Mouse (Mus musculus) heart, embryonic 11.5 days (tissue): ENCODE data around the gene Litaf. TPM values are rescaled to one million over a fixed set of nuclear protein-coding genes. Genes with fewer than 3 reads are reported as not detected.

ENCODE experiments used
- ATAC-seq: fragments of 200-750 bp; cut with Nextera tagmentation; replicated peaks from 2 replicates; pipeline ENCODE4 v1.8.0; 2017; ENCODE audit warnings: moderate library complexity; ENCODE audit not compliant: insufficient number of reproducible peaks, low FRiP score, low TSS enrichment
- H3K27ac ChIP-seq: fragments of 300-500 bp; sonication (generic); 2 replicates; pipeline ENCODE4 v1.5.1; 2014; ENCODE audit warnings: mild to moderate bottlenecking, low read depth, low read length
- H3K27me3 ChIP-seq: fragments of 300-500 bp; sonication (generic); 2 replicates; pipeline ENCODE4 v1.6.1; 2014; ENCODE audit warnings: mild to moderate bottlenecking, low read length, mixed read lengths; ENCODE audit not compliant: control insufficient read depth, insufficient read depth
- H3K36me3 ChIP-seq: fragments of 300-500 bp; sonication (generic); 2 replicates; pipeline ENCODE4 v1.6.1; 2014; ENCODE audit warnings: mild to moderate bottlenecking, low read length, moderate library complexity, mixed read lengths; ENCODE audit not compliant: control insufficient read depth, insufficient read depth
- H3K4me1 ChIP-seq: fragments of 300-500 bp; sonication (generic); 2 replicates; pipeline ENCODE4 v1.6.1; 2014; ENCODE audit warnings: low read length; ENCODE audit not compliant: control insufficient read depth, insufficient read depth
- H3K4me2 ChIP-seq: fragments of 300-500 bp; sonication (generic); 2 replicates; pipeline ENCODE4 v1.6.1; 2014; ENCODE audit warnings: mild to moderate bottlenecking, moderate library complexity
- H3K4me3 ChIP-seq: fragments of 300-500 bp; sonication (generic); 2 replicates; pipeline ENCODE4 v1.5.1; 2014; ENCODE audit warnings: low read depth, low read length
- H3K9ac ChIP-seq: fragments of 300-500 bp; sonication (generic); 2 replicates; pipeline ENCODE4 v1.6.1; 2014; ENCODE audit warnings: mild to moderate bottlenecking, low read depth, low read length, moderate library complexity
- H3K9me3 ChIP-seq: fragments of 300-500 bp; sonication (generic); replicated peaks from 2 replicates; pipeline ENCODE4 v1.6.1; 2016; ENCODE audit warnings: low read length; ENCODE audit not compliant: control insufficient read depth
- WGBS: fragments of 180-500 bp; shearing (Covaris S2); extraction: QIAGEN DNeasy Blood & Tissue Kit; methylation state at CpG from one replicate; pipeline ENCODE4 v1.1.7; 2014; ENCODE audit not compliant: insufficient replicate concordance; 5-methylcytosine and 5-hydroxymethylcytosine counted together
- polyA plus RNA-seq: library from polyadenylated mRNA; unstranded; fragments of >200 nt; fragmentation: Nextera tagmentation; extraction: Ambion mirVana; gene quantifications from 2 replicates; pipeline ENCODE4 v1.2.1, GENCODE M21; 2014

Litaf gene
- polyA plus RNA-seq, 1 experiment from 2014 or later = 63.8 TPM

DNA sequence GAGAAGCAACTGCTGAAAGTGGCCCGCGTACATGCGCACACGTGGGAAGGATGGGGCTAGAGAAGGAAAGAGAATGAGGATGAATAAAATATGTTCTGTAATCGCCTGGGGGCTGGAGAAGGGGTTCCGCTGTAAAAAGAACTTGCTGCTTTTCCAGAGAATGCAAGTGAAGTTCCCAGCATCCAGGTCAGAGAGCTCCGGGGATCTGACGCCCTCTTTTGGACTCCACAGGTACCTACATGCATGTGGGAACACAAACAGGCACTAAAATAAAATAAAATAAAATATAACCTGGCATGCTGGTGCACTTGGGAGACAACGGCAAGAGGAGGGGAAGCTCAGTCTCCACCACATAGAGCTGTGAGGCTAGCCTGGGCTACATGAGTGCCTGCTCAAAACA is 67.7 kb downstream of the Litaf start:
- 72% methylated on average over 9 of the region's 9 CpGs for WGBS
- Histone ChIP-seq H3K4me2 (no peak overlapping the region), H3K9ac (no peak overlapping the region), H3K4me3 (no peak overlapping the region), H3K4me1 (0 out of 2 replicates have a peak, but pooled peaks cover 2% of the 10 kb centered on the region), H3K36me3 (no peaks in the 10 kb centered on the region), H3K27me3 (no peaks in the 10 kb centered on the region), H3K9me3 (no peaks in the 10 kb centered on the region), H3K27ac (no peak overlapping the region)
- ATAC-seq = no peak

DNA sequence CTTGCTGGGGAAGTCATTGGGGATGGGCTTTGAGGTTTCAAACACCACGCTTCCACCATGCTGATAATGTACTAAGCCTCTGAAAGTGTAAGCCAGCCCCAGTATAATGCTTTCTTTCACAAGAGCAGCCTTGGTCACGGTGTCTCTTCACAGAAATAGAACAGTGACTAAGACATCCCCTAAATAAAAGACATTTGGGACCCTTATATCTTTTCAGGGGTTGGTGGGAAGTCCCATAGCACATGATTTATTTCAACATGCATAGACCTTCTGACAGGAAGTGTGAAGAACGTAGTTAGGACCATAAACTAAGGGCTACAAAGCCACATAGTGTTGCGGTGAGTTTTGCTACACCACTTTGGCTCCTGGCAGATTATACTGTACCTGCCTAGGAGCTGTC is 69.4 kb downstream of the Litaf start:
- Histone ChIP-seq H3K36me3 (no peaks in the 10 kb centered on the region), H3K4me1 (0 out of 2 replicates have a peak, but pooled peaks cover 2% of the 10 kb centered on the region), H3K4me2 (no peak overlapping the region), H3K9me3 (no peaks in the 10 kb centered on the region), H3K27me3 (no peaks in the 10 kb centered on the region), H3K9ac (no peak overlapping the region), H3K27ac (no peak overlapping the region), H3K4me3 (no peak overlapping the region)
- ATAC-seq = no peak
- 81% methylated on average over 4 of the region's 4 CpGs for WGBS

DNA sequence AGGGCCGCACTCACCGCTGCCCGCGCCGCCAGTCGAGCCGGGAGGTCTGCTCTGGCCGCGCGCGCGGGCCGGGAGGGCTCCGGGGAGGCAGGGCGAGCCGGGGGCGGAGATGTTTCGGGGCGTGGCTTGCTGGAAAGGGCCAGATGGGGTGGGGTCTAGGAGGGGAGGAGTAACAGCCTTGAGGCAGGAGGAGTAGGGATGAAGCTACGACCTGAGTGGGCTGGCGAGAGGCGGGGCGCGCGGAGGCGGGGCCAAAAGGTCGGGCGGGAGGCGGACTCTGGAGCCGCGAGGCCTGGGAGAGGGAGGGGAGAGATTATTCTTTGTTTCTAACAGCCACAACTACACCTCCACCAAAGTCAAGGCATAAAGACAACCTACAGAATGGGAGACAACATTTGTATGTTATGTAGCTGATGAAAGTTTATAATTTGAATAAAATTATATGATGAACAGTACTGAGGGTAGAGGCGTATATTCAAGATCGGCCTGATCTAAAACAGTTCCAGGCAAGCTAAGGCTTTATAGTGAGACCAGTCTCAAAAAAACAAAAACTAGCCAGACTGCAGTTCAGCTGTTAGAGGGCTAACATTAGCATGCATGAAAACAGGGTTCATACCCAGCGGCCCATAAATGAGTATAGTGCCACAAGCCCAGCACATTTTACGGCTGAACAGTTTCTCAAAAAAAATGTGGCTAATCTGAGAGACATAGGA is 72.8 kb downstream of the Litaf start:
- Histone ChIP-seq H3K4me1 (0 out of 2 replicates have a peak, but pooled peaks cover 2% of the 10 kb centered on the region), H3K9me3 (no peaks in the 10 kb centered on the region), H3K9ac (peak overlapping the region; percentile 89), H3K27ac (peak overlapping the region; percentile 75), H3K27me3 (no peaks in the 10 kb centered on the region), H3K4me3 (peak overlapping the region; percentile 74), H3K36me3 (0 out of 2 replicates have a peak, but pooled peaks cover 2% of the 10 kb centered on the region), H3K4me2 (peak overlapping the region; percentile 82)
- WGBS = 9% methylated on average over 35 of the region's 35 CpGs
- ATAC-seq = peak; percentile 96

DNA sequence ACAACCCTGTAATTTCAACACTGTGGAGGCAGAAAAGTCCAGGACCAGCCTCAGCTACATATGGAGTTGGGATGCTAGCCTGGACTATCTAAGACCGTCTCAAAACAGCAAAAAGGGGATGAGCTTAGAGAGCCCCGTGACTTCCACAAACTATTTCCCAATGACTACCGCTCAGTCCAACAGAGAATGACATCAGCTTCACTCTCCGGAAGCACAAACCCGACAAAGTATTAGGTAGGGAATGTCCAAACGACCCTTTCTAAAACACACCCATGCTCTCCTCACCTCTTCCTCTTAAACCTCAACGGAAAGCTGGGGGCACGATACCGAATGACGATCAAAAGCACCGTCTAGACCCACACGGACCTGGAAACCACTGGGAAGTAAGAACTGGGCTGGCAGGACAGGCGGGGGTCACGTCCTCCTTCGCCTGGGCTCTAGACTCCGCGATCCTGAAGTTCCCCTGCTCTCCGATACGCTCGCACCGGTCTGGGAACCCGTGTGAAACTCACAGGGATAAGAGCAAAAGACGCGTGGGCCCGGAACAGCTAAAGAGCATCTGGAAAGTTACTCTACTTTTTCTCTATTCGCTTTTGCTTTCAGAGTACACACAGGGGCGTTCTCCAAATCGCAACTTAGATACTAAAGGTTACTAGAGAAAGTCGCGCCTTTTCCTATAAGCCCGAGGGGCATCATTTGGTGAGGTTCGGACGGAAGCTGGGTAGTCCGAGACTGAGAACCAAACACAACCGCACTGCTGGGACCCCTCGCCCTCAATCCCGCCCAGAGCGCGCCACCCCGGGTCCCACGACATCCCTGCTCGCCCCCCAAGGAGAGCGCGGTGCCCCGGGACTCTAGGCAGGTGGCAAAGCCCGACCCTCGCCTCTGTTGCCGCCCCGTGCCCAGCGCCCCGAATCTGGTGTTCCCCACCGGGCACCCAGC is 73.6 kb downstream of the Litaf start:
- H3K4me3 ChIP-seq = peak overlapping the region; percentile 74
- 0 out of 2 replicates have a peak, but pooled peaks cover 2% of the 10 kb centered on the region for H3K4me1 ChIP-seq
- H3K27me3 ChIP-seq = no peaks in the 10 kb centered on the region
- 1% methylated on average over 52 of the region's 52 CpGs for WGBS
- H3K9me3 ChIP-seq = no peaks in the 10 kb centered on the region
- H3K27ac ChIP-seq = peak overlapping the region; percentile 75
- 0 out of 2 replicates have a peak, but pooled peaks cover 2% of the 10 kb centered on the region for H3K36me3 ChIP-seq
- peak overlapping the region; percentile 89 for H3K9ac ChIP-seq
- peak overlapping the region; percentile 82 for H3K4me2 ChIP-seq
- ATAC-seq = peak; percentile 34

DNA sequence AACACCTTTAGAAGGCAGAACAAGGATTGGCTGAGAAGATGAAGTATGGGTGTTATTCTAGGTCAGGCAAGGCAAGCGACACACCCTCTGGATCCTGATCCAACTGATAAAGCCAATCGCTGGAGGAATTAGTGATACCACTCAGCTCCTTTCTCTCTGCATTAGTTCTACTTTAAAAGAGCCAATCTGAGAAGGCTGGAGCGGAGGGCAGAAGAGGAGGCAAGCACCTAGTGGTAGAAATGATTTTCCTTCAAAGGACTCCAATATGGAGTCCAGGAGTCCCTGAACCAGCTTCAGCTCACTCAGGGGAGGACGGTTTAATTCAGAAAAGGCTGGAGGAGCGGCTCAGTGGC is 74.2 kb downstream of the Litaf start:
- 47% methylated on average over 5 of the region's 5 CpGs for WGBS

DNA sequence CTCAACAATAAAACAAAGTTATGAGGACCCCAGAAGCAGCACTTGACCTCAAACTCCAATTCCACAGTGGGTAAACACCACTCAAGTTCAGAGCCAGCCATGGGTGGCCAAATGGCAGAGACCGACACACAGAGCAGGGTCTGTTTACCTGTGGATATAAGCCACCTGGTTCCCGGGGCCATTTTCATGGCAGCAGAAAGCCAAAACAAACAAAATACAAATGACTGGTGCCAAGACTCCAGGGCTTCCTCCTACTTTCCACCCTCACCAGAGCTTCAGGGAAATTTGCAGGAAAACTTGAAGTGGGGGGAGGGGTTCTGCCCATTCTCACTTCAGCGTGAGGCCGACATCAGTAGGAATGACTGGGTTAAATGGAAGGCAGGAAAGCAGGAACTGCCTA is 75.2 kb downstream of the Litaf start:
- Histone ChIP-seq H3K36me3 (0 out of 2 replicates have a peak, but pooled peaks cover 2% of the 10 kb centered on the region), H3K4me2 (no peak overlapping the region), H3K9ac (no peak overlapping the region), H3K4me3 (no peak overlapping the region), H3K4me1 (0 out of 2 replicates have a peak, but pooled peaks cover 2% of the 10 kb centered on the region), H3K9me3 (no peaks in the 10 kb centered on the region), H3K27me3 (no peaks in the 10 kb centered on the region), H3K27ac (no peak overlapping the region)
- no peak for ATAC-seq
- WGBS = 57% methylated on average over 4 of the region's 4 CpGs

More for the DNA sequence above, 74.2 kb downstream of the Litaf start:
- peak overlapping the region; percentile 74 for H3K4me3 ChIP-seq
- H3K9me3 ChIP-seq = no peaks in the 10 kb centered on the region
- H3K4me2 ChIP-seq = peak overlapping the region; percentile 82
- 0 out of 2 replicates have a peak, but pooled peaks cover 2% of the 10 kb centered on the region for H3K4me1 ChIP-seq
- no peak for ATAC-seq
- no peaks in the 10 kb centered on the region for H3K27me3 ChIP-seq
- H3K27ac ChIP-seq = no peak overlapping the region
- 0 out of 2 replicates have a peak, but pooled peaks cover 2% of the 10 kb centered on the region for H3K36me3 ChIP-seq
- peak overlapping the region; percentile 89; the same call in 1 of the 2 replicates for H3K9ac ChIP-seq

DNA sequence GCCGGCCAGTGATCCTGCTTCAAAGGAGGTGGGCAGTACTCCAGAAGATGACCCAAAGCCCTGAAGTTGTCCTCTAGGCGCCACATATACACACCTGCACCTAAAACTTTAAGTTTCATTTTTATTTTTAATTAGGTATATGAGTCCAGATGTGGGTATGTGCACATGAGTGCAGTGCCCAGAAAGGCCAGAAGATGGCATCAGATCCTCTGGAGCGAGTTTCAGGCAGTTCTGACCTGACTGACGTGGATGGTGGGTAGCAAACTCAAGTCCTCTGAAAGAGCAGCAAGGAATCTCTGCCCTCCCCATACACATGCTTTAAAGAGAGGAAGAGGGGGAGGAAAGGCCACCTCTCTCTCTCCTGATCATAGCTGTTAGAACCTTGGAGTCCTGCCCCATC is 76.1 kb downstream of the Litaf start:
- 84% methylated on average over 4 of the region's 4 CpGs for WGBS
- ATAC-seq = no peak
- H3K9me3 ChIP-seq = no peaks in the 10 kb centered on the region
- 0 out of 2 replicates have a peak, but pooled peaks cover 2% of the 10 kb centered on the region for H3K36me3 ChIP-seq
- H3K4me1 ChIP-seq = 0 out of 2 replicates have a peak, but pooled peaks cover 2% of the 10 kb centered on the region
- no peak overlapping the region for H3K4me2 ChIP-seq
- no peaks in the 10 kb centered on the region for H3K27me3 ChIP-seq
- H3K27ac ChIP-seq = no peak overlapping the region
- H3K9ac ChIP-seq = no peak overlapping the region
- no peak overlapping the region for H3K4me3 ChIP-seq

DNA sequence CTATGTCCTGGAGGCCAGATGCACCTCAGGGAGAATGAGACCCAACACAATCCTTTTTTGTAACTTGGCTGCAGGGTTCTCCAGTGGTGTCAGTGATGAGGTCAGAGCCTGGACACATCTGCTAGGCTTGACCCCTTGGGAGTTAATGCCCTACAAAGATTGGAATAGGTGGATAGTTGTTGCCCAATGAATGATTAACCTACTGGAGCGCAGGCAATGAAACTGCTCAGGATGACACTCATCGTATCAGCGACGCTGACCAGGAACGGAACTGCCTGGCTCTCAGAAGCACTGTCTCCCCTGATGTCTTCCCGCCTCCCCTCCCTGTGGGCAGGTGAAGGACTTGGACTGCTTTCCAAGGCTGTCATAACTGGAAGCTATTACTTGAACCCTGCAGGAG is 76.6 kb downstream of the Litaf start:
- Histone ChIP-seq H3K27ac (no peak overlapping the region), H3K27me3 (no peaks in the 10 kb centered on the region), H3K4me2 (no peak overlapping the region), H3K4me1 (0 out of 2 replicates have a peak, but pooled peaks cover 2% of the 10 kb centered on the region), H3K36me3 (0 out of 2 replicates have a peak, but pooled peaks cover 2% of the 10 kb centered on the region), H3K9me3 (no peaks in the 10 kb centered on the region), H3K4me3 (no peak overlapping the region), H3K9ac (no peak overlapping the region)
- no peak for ATAC-seq
- 96% methylated on average over 6 of the region's 6 CpGs for WGBS
